Mouse (Mus musculus) G1E-ER4 (cell line): ENCODE data around the gene Trem3. TPM values are rescaled to one million over a fixed set of nuclear protein-coding genes. Genes with fewer than 3 reads are reported as not detected.

Experiments used
- GATA1 ChIP-seq: IDR thresholded peaks from one replicate; pipeline ENCODE4 v1.8.0; 2012; ENCODE audit warnings: low read length, inconsistent platforms
- polyA plus RNA-seq: library from polyadenylated mRNA; stranded (reverse); fragments of >175 nt; gene quantifications from 2 replicates; pipeline ENCODE4 v1.2.3, GENCODE M21; 2012

Trem3 gene
- polyA plus RNA-seq, 1 experiment = not detected

DNA sequence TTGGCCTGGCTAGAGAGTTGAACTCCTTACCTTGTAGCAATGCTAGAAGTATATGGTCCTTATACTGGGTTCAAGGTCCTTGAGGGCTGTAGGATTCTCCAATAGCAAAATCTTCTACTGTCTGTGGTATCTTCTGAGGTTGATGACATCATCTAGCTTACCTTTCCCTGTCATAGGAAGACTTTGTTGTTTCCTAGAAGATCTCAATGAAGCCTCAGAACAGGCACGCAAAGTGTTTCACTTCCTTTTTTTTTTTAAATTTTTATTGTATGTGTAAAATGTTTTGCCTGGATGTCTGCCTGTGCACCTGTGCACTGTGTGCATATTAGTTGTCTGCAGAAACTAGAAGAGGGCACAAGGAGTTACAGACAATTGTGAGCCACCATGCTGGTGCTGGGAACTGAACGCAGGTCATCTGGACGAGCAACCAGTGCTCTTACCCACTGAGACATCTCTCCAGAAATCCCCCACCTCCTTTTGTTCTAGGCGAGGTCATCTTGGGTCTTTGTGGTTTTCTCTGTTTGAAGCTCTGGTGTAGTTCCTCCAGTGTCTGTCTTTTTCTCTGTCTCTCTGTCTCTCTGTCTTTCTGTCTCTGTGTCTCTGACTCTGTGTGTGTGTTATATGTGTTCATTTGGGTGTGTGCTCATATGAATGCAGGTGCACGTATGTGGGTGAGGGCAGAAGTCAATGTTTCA, 46.1 kb downstream of the Trem3 start:
- TF ChIP-seq GATA1 = no peak

DNA sequence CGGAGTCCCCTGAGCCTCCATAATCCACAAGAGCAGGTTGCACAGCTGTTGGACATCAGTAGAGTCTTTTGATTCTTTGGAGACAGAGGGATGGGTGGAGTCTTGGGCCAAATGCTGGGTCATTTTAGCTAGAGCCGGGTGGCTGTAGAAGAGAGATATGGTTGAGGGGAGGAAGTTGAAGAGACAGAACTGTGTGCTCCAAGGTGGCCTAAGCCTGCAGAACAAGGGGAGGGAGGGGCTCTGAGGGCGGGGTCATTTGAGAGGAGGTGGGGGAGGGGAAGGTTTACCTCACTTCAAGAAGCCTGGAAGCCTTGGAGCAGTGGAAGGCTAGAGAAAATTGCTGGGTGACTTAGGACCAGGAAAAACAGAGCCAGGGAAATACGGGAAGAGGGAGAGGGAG, 51.6 kb downstream of the Trem3 start, which contains the start of gene Treml2:
TSS of gene Treml2 (plus strand) at position 296 of the 400 bp plus-strand sequence.
- TF ChIP-seq GATA1 = no peak

DNA sequence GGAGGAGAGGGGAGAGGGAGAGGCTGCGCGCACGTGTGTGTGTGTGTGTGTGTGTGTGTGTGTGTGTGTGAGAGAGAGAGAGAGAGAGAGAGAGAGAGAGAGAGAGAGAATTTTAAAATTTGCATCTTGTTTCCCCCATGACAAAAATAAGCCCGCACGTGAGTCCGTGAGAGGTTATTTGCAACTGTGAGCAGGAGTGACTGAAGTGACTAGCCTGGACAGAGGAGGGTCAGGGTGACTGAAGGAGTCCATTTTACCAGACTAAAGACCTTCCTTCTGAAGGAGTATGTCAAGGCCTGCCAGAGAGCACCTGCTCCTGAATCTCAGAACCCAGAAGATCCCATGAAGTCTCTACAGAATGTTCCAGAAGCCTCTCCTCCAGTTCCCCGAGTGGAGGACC, 52.2 kb downstream of the Trem3 start:
- TF ChIP-seq GATA1 = no peak

DNA sequence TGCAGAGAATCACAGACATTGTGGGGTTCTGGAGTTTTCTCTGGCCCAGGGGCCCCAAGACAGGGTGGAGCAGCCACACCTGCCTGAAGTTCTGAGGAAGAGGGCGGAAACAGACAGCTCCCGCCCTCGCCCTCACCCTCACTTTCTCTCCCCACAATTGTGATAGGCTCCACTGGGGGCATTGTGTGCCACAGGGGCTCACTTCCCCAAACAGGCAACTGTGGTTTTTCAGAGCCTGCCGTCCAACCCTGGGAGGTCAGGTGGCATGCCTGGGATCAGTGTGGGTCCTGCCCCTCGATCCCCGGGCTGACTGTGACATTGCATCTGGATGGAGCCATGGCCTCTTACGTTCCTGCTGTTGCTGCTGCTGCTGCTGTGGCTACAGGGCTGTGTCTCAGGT, 52.6 kb downstream of the Trem3 start:
- TF ChIP-seq GATA1 = no peak

DNA sequence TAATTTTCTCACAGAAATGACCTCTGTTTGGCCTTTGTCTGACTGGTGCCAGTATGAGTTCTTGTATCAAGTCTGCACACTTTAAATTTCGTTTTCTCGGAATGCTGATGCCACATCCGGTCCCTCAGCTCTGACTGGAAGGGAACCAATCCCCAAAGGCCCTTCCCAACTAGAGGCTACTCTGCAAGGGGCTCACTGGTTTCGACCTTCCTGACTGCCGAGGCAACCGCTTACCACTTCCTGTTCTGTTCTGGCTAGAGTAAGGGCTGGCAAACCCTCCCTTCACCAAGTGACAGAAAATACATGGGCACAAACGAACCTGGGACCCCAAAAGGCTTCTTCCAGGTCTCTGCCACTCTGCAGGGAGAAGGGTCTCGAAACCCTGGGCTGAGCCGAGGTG, 53.3 kb downstream of the Trem3 start:
- no peak for TF ChIP-seq GATA1

DNA sequence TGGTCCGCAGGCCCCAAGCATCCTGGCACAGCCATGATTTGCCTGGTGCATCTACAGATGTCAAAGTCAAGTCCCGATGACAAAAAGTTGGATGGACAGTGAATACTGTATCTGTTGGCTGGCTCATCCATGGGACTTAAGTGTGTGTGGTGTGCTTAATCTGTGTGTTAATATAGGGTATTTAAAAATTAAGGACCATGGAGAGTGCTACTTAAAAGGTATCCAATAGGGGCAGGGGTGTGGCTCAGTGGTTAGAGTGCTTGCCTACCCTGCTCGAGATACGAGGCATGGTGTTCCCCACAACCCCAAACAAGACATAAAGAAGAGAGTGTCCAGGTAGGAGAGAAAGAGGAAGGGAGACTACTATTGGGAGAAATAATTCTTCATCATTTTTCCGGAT, 54.2 kb downstream of the Trem3 start:
- no peak for TF ChIP-seq GATA1

Other genes starting within 250 kb of the Trem3 start
- gene 1700122O11Rik, start 209.5 kb upstream of the Trem3 start, polyA plus RNA-seq = not detected in 2 replicates
- not detected in 2 replicates for gene 1700067P10Rik, start 158.5 kb upstream of the Trem3 start, polyA plus RNA-seq
- gene 9830107B12Rik, start 101.5 kb upstream of the Trem3 start, polyA plus RNA-seq = not detected in 2 replicates
- gene A530064D06Rik, start 80.5 kb upstream of the Trem3 start, polyA plus RNA-seq = not detected in 2 replicates
- gene Trem1, start 15.0 kb upstream of the Trem3 start, polyA plus RNA-seq = not detected in 2 replicates
- gene Treml4, start 16.5 kb downstream of the Trem3 start, polyA plus RNA-seq = 0.05 TPM in 1 of 2 replicates, not detected in the other
- 15.1 and 15.2 TPM in 2 replicates for gene Treml2, start 51.7 kb downstream of the Trem3 start, polyA plus RNA-seq
- gene B430306N03Rik, start 68.4 kb downstream of the Trem3 start, polyA plus RNA-seq = 0.02 TPM in 2 replicates
- 1.1 and 1.2 TPM in 2 replicates for gene Trem2, start 98.6 kb downstream of the Trem3 start, polyA plus RNA-seq
- 2.2 and 2.9 TPM in 2 replicates for gene Treml1, start 112.1 kb downstream of the Trem3 start, polyA plus RNA-seq
- 45.8 and 46.5 TPM in 2 replicates for gene Nfya, start 162.1 kb downstream of the Trem3 start, polyA plus RNA-seq
- gene Oard1, start 162.2 kb downstream of the Trem3 start, polyA plus RNA-seq = 4.5 and 5.3 TPM in 2 replicates
- gene Apobec2, start 185.2 kb downstream of the Trem3 start, polyA plus RNA-seq = 0.09 and 0.14 TPM in 2 replicates
- gene Tspo2, start 203.7 kb downstream of the Trem3 start, polyA plus RNA-seq = 18.2 and 49.1 TPM in 2 replicates
- 2.2 TPM in 2 replicates for gene Unc5cl, start 207.1 kb downstream of the Trem3 start, polyA plus RNA-seq